Mouse (Mus musculus): ENCODE measurements around the gene Steap3.

Steap3 gene

GRCm38 (mm10) chr1:120251193-120251592 lies 21.3 kb downstream of the Steap3 start:
- DNase-seq (ENCODE audit: low spot score in 2 of 2): no peak

DNA sequence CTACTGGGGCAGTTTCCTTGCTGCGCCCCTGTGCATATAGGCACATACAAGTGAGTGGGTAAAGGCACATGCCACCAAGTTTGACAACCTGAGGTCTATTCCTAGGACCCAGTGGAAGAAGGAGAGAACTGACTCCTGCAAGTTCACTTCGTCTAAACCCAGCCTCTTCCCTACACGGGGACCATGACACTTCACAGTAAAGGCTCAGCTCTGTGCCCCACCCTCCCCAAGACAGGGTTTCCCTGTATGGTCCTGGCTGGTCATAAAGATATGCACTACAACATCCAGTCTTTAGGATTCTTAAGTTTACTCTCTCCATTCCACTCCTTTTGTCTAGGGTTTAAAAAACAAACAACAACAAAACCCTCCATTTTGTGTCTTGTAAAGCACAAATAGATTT lies 21.9 kb downstream of the Steap3 start:
- no peak for DNase-seq (ENCODE audit: low spot score in 2 of 2)

- no peak for DNase-seq (ENCODE audit: low spot score in 2 of 2)
Observed at GRCm38 (mm10) chr1:120249842-120250241, 22.7 kb downstream of the Steap3 start.

GRCm38 (mm10) chr1:120248156-120248555 lies 24.3 kb downstream of the Steap3 start:
- no peak for DNase-seq (ENCODE audit: low spot score in 2 of 2)

- DNase-seq (ENCODE audit: low spot score in 2 of 2): no peak
Observed at GRCm38 (mm10) chr1:120247351-120247750, 25.2 kb downstream of the Steap3 start.

GRCm38 (mm10) chr1:120246946-120247345 lies 25.6 kb downstream of the Steap3 start:
- DNase-seq (ENCODE audit: low spot score in 2 of 2): no peak

DNA sequence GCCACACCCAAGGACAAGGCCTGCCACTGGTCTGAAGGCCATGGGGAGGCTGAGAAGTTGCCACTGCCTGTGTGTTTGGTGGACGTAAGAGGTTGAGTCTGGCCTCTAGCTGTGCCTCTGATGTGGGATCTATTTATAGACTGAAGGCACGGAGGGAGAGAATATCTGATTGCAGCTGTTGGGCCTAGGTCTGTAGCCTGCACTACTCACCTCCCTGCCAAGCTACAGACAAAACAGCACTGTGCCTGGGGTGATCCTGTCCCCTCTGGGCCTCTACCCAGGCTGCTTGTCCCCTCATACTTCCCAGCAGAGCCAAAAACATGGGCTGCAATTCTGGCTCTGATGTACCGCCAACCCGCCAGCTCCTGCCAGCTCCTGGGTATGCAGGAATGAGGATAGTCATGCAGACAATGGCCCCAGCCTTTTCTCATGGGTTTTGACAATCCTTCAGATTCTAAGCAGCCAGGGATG lies 26.8 kb downstream of the Steap3 start:
- no peak for DNase-seq (ENCODE audit: low spot score in 2 of 2)

DNA sequence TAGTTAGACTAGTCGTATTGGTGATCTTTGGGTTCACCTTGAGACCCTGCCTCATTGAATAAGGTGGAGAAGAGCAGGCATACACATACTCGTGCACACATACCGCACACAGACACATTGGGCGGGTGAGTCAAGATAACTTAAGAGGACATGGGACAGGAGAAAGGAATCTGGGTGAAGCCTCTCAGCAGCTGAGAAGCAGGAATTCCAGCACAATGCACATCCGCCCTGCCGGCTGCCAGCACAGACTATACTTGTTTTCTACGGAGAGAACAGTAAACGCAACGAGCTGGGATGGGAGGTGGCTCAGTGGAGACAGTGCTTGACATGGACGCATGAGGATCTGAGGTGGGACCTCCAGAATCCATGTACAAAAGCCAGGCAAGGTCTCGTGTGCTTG lies 27.9 kb downstream of the Steap3 start:
- DNase-seq (ENCODE audit: low spot score in 2 of 2): no peak

DNA sequence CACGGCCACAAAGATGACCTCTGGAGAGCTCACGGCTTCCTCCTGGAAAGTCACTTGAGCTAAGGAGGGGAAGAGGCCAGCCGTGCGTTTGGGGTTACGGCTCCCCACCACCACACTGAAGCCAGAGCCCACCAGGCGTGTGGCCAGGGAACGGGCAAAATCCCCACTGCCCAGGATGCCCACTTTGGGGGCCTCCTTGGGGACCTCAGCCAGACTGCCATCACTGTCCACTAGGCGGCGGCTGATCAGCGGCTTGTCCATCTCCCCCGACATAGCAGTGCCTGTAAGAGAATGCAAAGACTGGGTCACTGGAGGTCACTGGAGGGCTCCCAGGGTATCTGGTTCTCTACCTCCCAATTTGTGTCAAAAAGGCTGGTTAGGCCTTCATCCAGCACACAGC lies 28.5 kb downstream of the Steap3 start:
- DNase-seq (ENCODE audit: low spot score in 2 of 2): no peak

- DNase-seq (ENCODE audit: low spot score in 2 of 2): no peak
Observed at GRCm38 (mm10) chr1:120237068-120237467, 35.4 kb downstream of the Steap3 start.

DNA sequence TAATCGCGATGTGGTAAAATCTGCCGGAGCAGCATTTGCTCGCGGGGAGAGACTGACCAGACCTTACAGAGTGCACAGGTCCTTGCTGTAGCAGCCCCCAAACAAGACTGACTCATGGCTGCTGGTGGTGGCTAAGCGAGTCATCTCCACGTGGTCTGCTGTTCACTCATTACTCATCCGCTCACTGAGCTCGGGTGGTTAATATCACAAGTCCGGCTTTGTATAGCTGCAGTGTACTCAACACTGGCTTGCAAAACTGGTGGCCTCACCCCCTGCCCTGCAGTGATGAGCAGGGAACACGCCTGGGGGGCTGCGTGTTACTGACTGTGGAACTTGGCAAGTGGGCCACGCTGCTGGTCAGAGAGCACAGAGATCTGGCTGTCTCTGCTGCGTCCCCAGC lies 36.1 kb downstream of the Steap3 start:
- DNase-seq (ENCODE audit: low spot score in 2 of 2): no peak

- no peak for DNase-seq (ENCODE audit: low spot score in 2 of 2)
Observed at GRCm38 (mm10) chr1:120235631-120236215, 36.8 kb downstream of the Steap3 start.

DNA sequence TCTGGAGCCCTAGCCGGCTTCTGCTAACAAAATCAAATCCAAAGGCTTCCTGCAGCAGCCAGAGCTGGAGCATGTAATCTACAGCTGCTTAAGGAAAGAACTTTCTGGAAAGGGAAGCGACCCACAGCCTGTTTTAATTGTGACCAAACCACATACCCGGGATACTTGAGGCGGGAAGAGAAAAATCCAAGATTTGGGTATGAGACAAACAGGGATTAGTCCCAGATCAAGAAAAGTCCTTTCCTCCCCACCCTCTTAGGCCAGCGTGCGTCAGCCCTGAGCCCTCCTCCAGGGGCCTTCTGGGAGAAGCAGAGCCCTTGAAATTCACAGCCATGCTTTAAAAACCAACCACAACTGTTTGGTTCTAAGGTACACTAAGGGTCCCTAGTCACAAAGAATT lies 40.3 kb downstream of the Steap3 start:
- DNase-seq (ENCODE audit: low spot score in 2 of 2): no peak

- peak in 1 of 2 experiments; percentile 56 for DNase-seq (ENCODE audit: low spot score in 2 of 2)
Observed at GRCm38 (mm10) chr1:120231334-120231733, 41.2 kb downstream of the Steap3 start.

DNA sequence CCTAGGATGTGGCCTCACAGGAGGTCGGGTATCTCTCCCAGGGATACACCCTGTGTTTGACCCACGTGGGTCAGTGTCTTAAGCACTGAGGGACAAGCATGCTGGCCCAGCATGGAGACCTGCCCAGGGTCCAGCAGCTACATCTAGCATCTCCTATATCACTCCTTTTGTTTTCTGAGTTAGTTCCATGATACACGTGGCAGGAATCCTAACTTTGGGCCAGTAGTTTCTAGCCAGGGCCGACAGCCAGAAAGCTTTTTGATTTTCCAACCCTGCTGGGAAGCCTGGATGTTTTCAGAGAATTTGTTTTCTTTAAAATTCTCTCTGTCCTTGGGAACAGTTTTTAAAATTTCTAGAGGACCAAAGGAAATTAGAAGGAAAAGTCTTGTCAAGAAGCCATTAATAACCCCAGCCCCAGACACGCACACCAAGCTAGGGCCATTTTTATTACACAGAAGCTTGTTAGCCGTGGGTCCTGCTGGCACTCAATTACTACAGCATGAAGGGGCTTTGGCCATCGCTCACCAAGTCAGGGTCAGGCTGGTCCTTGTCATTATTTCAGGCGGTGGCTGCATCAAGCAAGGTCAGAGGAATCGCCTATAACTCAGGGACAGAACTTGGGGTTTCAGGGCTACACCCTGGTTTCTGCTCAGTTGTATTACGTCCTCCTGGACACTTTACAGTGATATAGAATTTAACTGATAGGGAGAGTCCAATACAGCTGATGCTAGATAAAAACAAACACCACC lies 42.6 kb downstream of the Steap3 start:
- no peak for DNase-seq (ENCODE audit: low spot score in 2 of 2)

- no peak for DNase-seq (ENCODE audit: low spot score in 2 of 2)
Observed at GRCm38 (mm10) chr1:120223613-120224012, 48.9 kb downstream of the Steap3 start.

- no peak for DNase-seq (ENCODE audit: low spot score in 2 of 2)
Observed at GRCm38 (mm10) chr1:120221285-120221684, 51.2 kb downstream of the Steap3 start.

GRCm38 (mm10) chr1:120220841-120221240 lies 51.7 kb downstream of the Steap3 start:
- no peak for DNase-seq (ENCODE audit: low spot score in 2 of 2)

GRCm38 (mm10) chr1:120208502-120209230 lies 63.8 kb downstream of the Steap3 start:
- peak in 1 of 2 experiments; percentile 32 for DNase-seq (ENCODE audit: low spot score in 2 of 2)

- no peak for DNase-seq (ENCODE audit: low spot score in 2 of 2)
Observed at GRCm38 (mm10) chr1:120207568-120207967, 64.9 kb downstream of the Steap3 start.

DNA sequence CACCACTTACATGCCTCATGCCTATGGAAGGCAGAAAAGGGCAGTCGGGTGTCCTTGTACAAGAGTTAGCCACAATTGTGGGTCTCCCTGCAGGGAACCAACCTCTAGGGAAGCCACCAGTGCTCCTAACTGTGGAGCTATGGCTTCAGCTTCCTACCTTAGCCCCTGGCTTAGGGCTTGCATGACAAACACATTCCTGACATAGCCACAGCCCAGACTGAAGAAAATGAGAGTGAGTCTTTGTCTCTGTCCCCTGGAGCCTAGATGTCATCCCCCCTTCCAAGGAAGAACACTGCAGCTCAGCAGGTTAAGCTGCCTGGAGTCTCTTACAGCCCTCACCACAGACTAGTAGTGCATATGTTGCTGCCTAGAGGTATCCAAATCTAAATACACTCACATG lies 67.7 kb downstream of the Steap3 start:
- DNase-seq (ENCODE audit: low spot score in 2 of 2): no peak

- DNase-seq (ENCODE audit: low spot score in 2 of 2): no peak
Observed at GRCm38 (mm10) chr1:120203836-120204235, 68.7 kb downstream of the Steap3 start.

GRCm38 (mm10) chr1:120202542-120202941 lies 70.0 kb downstream of the Steap3 start:
- DNase-seq (ENCODE audit: low spot score in 2 of 2): no peak

Data from spleen, postnatal 10 days (tissue).